9 mouse cellular contexts compared by ENCODE assay signal in the genomic region with DNA sequence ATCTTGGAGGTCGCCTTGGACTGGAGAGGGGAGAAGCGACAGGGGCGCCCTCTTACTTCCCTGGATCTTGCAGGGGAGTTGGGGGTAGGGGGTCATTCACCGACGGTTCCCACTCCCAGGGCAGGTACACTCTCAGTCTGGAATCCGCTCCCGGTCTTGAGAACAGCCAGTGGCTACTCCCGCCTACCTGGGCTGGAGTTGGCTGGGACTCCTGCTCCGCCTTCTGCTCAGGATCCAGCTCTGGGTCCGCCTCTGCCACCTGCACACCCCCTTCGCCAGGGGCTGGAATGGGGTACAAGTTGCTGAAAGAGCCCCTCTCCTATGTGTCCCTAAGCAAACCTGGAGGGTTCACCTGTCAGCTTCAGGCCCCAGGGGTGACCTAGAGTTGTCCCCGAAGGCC. TPM values are rescaled to one million over a fixed set of nuclear protein-coding genes. Genes with fewer than 3 reads are reported as not detected.
A peak's percentile ranks its signal among the peaks of the same experiment; 100 is the strongest.
DNase-seq lines count a peak whose midpoint lies in the region; ATAC-seq and TF ChIP-seq lines count a peak whose summit lies in the region.
"Had no signal": no experiment of that assay in that cellular context is flagged by ENCODE, and none has a peak within 500 bp of the region (broad histone marks: within the 10 kb centered on the region; RNA-seq: fewer than 3 reads in every experiment).

No protein-coding gene starts in this region.

- peaks cover 88% of the 10 kb centered on the region for H3K27me3 ChIP-seq in heart, embryonic 10.5 days (ENCODE audit: insufficient read depth, poor library complexity, severe bottlenecking)
- peaks cover 68% of the 10 kb centered on the region for H3K27me3 ChIP-seq in heart, embryonic 12.5 days (replicated peaks)
- peaks cover 66% of the 10 kb centered on the region for H3K27me3 ChIP-seq in liver, embryonic 12.5 days (replicated peaks)

- no peak overlapping the region for H3K9ac ChIP-seq in heart, embryonic 12.5 days
- H3K9ac ChIP-seq in ES-E14 (ENCODE audit: insufficient read depth, low read depth, low read length, poor library complexity, severe bottlenecking): peak overlapping the region; percentile 36; the same call in 1 of the 2 replicates
- no peak overlapping the region for H3K9ac ChIP-seq in liver, embryonic 12.5 days

- DNase-seq in heart, embryonic 10.5 days (ENCODE audit: low spot score): no peak
- no peak for DNase-seq in ES-E14 (ENCODE audit: low read depth, low spot score)
- peak; percentile 36 to 53 for DNase-seq in kidney, adult 8-10 months
- no peak for DNase-seq in layer of hippocampus, adult 8-10 months (ENCODE audit: low spot score in 2 of 2)
- no peak for DNase-seq in right cerebral cortex, adult 18-20 months

- H3K36me3 ChIP-seq in heart, embryonic 10.5 days: 0 out of 2 replicates have a peak, but pooled peaks cover 1% of the 10 kb centered on the region
- no peaks in the 10 kb centered on the region for H3K36me3 ChIP-seq in heart, embryonic 12.5 days
- no peaks in the 10 kb centered on the region for H3K36me3 ChIP-seq in ES-E14 (ENCODE audit: control insufficient read depth, insufficient read depth, low read length, poor library complexity, severe bottlenecking)
- H3K36me3 ChIP-seq in liver, embryonic 12.5 days: no peaks in the 10 kb centered on the region

- no peak overlapping the region for H3K4me2 ChIP-seq in heart, embryonic 12.5 days
- H3K4me2 ChIP-seq in liver, embryonic 12.5 days: peak overlapping the region; percentile 15; the same call in 1 of the 2 replicates

- no peaks in the 10 kb centered on the region for H3K9me3 ChIP-seq in heart, embryonic 10.5 days
- H3K9me3 ChIP-seq in heart, embryonic 12.5 days (replicated peaks): no peaks in the 10 kb centered on the region
- H3K9me3 ChIP-seq in ES-E14 (ENCODE audit: control insufficient read depth, insufficient read depth, low read depth, low read length): no peaks in the 10 kb centered on the region
- H3K9me3 ChIP-seq in liver, embryonic 12.5 days (replicated peaks): no peaks in the 10 kb centered on the region

- no peak for ATAC-seq in heart, embryonic 12.5 days (ENCODE audit: insufficient number of reproducible peaks, low FRiP score)
- ATAC-seq in liver, embryonic 12.5 days: no peak
- no peak for ATAC-seq in activated CD4-positive, CD25-positive, alpha-beta regulatory T cell, adult 4 months

- peak overlapping the region; percentile 0; the same call in 1 of the 2 replicates for H3K27ac ChIP-seq in heart, embryonic 10.5 days
- no peak overlapping the region for H3K27ac ChIP-seq in heart, embryonic 12.5 days (ENCODE audit: poor library complexity, severe bottlenecking)
- H3K27ac ChIP-seq in ES-E14 (ENCODE audit: insufficient read depth, low read depth, low read length, poor library complexity, severe bottlenecking): no peak overlapping the region
- H3K27ac ChIP-seq in liver, embryonic 12.5 days: no peak overlapping the region

- H3K4me1 ChIP-seq in heart, embryonic 10.5 days: peaks cover 12% of the 10 kb centered on the region
- H3K4me1 ChIP-seq in heart, embryonic 12.5 days (replicated peaks): 0 out of 2 replicates have a peak, but pooled peaks cover 3% of the 10 kb centered on the region
- H3K4me1 ChIP-seq in ES-E14 (ENCODE audit: control insufficient read depth in 2 of 2, insufficient read depth in 2 of 2, low read length in 2 of 2, poor library complexity in 1 of 2): peaks cover 0 to 12% of the 10 kb centered on the region in 2 experiments; a peak in 1 of 4 replicates
- H3K4me1 ChIP-seq in liver, embryonic 12.5 days: peaks cover 8% of the 10 kb centered on the region; the same call in 1 of the 2 replicates

- 0 out of 2 replicates have a peak overlapping the region, but pooled peaks have one; percentile 19 for H3K4me3 ChIP-seq in heart, embryonic 10.5 days
- H3K4me3 ChIP-seq in heart, embryonic 12.5 days: no peak overlapping the region
- H3K4me3 ChIP-seq in ES-E14 (ENCODE audit: insufficient read depth in 1 of 2, low read depth in 1 of 2, low read length in 2 of 2, poor library complexity in 1 of 2, severe bottlenecking in 1 of 2): peak overlapping the region; percentile 49 to 55
- no peak overlapping the region for H3K4me3 ChIP-seq in liver, embryonic 12.5 days

- in situ Hi-C loops in ES-E14 (cut with MboI; ENCODE audit: low sequenced_read_pairs in 2 of 2, unreplicated experiment in 2 of 2): no loop called here

- 30% methylated on average over 12 of the region's 12 CpGs for WGBS in heart, embryonic 10.5 days
- WGBS in heart, embryonic 12.5 days: 30% methylated on average over 12 of the region's 12 CpGs
- 37% methylated on average over 12 of the region's 12 CpGs for WGBS in liver, embryonic 12.5 days (ENCODE audit: insufficient replicate concordance)

TF ChIP-seq in ES-E14, 5 proteins besides CTCF, POLR2A, EP300 and RAD21:
- no peak for TF ChIP-seq MAFK (IDR thresholded peaks at IDR 0.05; ENCODE audit: insufficient read depth, low read depth, low read length)
- TF ChIP-seq ZC3H11A (IDR thresholded peaks at IDR 0.05; ENCODE audit: borderline replicate concordance, low read depth, low read length): no peak
- TF ChIP-seq ZNF384 (IDR thresholded peaks at IDR 0.05; ENCODE audit: low read depth, low read length): no peak
- TF ChIP-seq CHD2 (IDR thresholded peaks at IDR 0.05; ENCODE audit: low read depth, low read length): no peak
- TF ChIP-seq HCFC1 (IDR thresholded peaks at IDR 0.05; ENCODE audit: borderline replicate concordance, insufficient read depth, low read length): no peak

RNA-seq across cellular contexts. Expression of a gene that starts 5.7 kb away (rescaled TPM):
- 0.28 and 0.60 TPM in 2 replicates for polyA plus RNA-seq in heart, embryonic 10.5 days (2016; fragmentation: Nextera tagmentation; extraction: Ambion mirVana)
- polyA plus RNA-seq in heart, embryonic 12.5 days (2016; fragmentation: Nextera tagmentation; extraction: Ambion mirVana): 0.41 and 0.47 TPM in 2 replicates
- total RNA-seq in ES-E14 (2012; rRNA removed): 2.0 and 4.4 TPM in 2 replicates
- polyA plus RNA-seq in liver, embryonic 12.5 days (2016; fragmentation: Nextera tagmentation; extraction: Ambion mirVana): 0.37 and 0.46 TPM in 2 replicates
- polyA plus RNA-seq in activated CD4-positive, CD25-positive, alpha-beta regulatory T cell, adult 4 months (2017; shearing (Covaris generic)): 10 to 100 TPM; 29.6 to 45.6 TPM
- 1 to 10 TPM in 3 of 4 experiments, under 1 TPM in 1; 0.84 to 1.4 (median 1.4) TPM for total RNA-seq in layer of hippocampus, adult 8-10 months (2022)

RNA-seq across cellular contexts. Expression of a gene that starts 16.6 kb away (rescaled TPM):
- 2.5 and 3.4 TPM in 2 replicates for polyA plus RNA-seq in heart, embryonic 10.5 days (2016; fragmentation: Nextera tagmentation; extraction: Ambion mirVana)
- polyA plus RNA-seq in heart, embryonic 12.5 days (2016; fragmentation: Nextera tagmentation; extraction: Ambion mirVana): 2.3 and 3.2 TPM in 2 replicates
- 2.7 and 4.3 TPM in 2 replicates for total RNA-seq in ES-E14 (2012; rRNA removed)
- polyA plus RNA-seq in liver, embryonic 12.5 days (2016; fragmentation: Nextera tagmentation; extraction: Ambion mirVana): 2.8 and 3.6 TPM in 2 replicates
- polyA plus RNA-seq in activated CD4-positive, CD25-positive, alpha-beta regulatory T cell, adult 4 months (2017; shearing (Covaris generic)): under 1 TPM in 1 of 2 experiments, not detected in 1; 0.42 TPM
- 1 to 10 TPM; 4.8 to 6.1 (median 5.8) TPM for total RNA-seq in layer of hippocampus, adult 8-10 months (2022)

RNA-seq across cellular contexts. Expression of a gene that starts 20.4 kb away (rescaled TPM):
- polyA plus RNA-seq in heart, embryonic 10.5 days (2016; fragmentation: Nextera tagmentation; extraction: Ambion mirVana): 66.8 and 75.2 TPM in 2 replicates
- polyA plus RNA-seq in heart, embryonic 12.5 days (2016; fragmentation: Nextera tagmentation; extraction: Ambion mirVana): 52.4 and 55.2 TPM in 2 replicates
- total RNA-seq in ES-E14 (2012; rRNA removed): 73.3 and 89.4 TPM in 2 replicates
- 47.6 and 48.4 TPM in 2 replicates for polyA plus RNA-seq in liver, embryonic 12.5 days (2016; fragmentation: Nextera tagmentation; extraction: Ambion mirVana)
- polyA plus RNA-seq in activated CD4-positive, CD25-positive, alpha-beta regulatory T cell, adult 4 months (2017; shearing (Covaris generic)): 10 to 100 TPM; 72.4 to 77.5 TPM
- 10 to 100 TPM; 80.1 to 92.0 (median 85.6) TPM for total RNA-seq in layer of hippocampus, adult 8-10 months (2022)

RNA-seq across cellular contexts. Expression of a gene that starts 44.9 kb away (rescaled TPM):
- polyA plus RNA-seq in heart, embryonic 10.5 days (2016; fragmentation: Nextera tagmentation; extraction: Ambion mirVana): 0.09 and 0.18 TPM in 2 replicates
- 0.27 and 0.37 TPM in 2 replicates for polyA plus RNA-seq in heart, embryonic 12.5 days (2016; fragmentation: Nextera tagmentation; extraction: Ambion mirVana)
- 0.85 and 1.5 TPM in 2 replicates for total RNA-seq in ES-E14 (2012; rRNA removed)
- not detected in 2 replicates for polyA plus RNA-seq in liver, embryonic 12.5 days (2016; fragmentation: Nextera tagmentation; extraction: Ambion mirVana)
- not detected for polyA plus RNA-seq in activated CD4-positive, CD25-positive, alpha-beta regulatory T cell, adult 4 months (2017; shearing (Covaris generic))
- total RNA-seq in layer of hippocampus, adult 8-10 months (2022): 1 to 10 TPM; 4.3 to 8.0 (median 6.5) TPM
- total RNA-seq: monocyte, adult 5-6 weeks had no signal

RNA-seq across cellular contexts. Expression of a gene that starts 45.3 kb away (rescaled TPM):
- 0.39 and 1.3 TPM in 2 replicates for polyA plus RNA-seq in heart, embryonic 10.5 days (2016; fragmentation: Nextera tagmentation; extraction: Ambion mirVana)
- polyA plus RNA-seq in heart, embryonic 12.5 days (2016; fragmentation: Nextera tagmentation; extraction: Ambion mirVana): 0.34 TPM in 1 of 2 replicates, not detected in the other
- 2.2 and 5.7 TPM in 2 replicates for total RNA-seq in ES-E14 (2012; rRNA removed)
- 0.12 and 0.26 TPM in 2 replicates for polyA plus RNA-seq in liver, embryonic 12.5 days (2016; fragmentation: Nextera tagmentation; extraction: Ambion mirVana)
- polyA plus RNA-seq in activated CD4-positive, CD25-positive, alpha-beta regulatory T cell, adult 4 months (2017; shearing (Covaris generic)): not detected
- 1 to 10 TPM; 3.3 to 4.3 (median 3.9) TPM for total RNA-seq in layer of hippocampus, adult 8-10 months (2022)
- total RNA-seq: monocyte, adult 5-6 weeks had no signal

Comparison
In these comparisons a context has a peak if more than half of its experiments do, and no peak if none do; other contexts are left out.
1. H3K4me3 ChIP-seq: peak in heart, embryonic 10.5 days (single experiment) and ES-E14 (2 of 2); none in heart, embryonic 12.5 days (single experiment) and liver, embryonic 12.5 days (single experiment).
2. DNase-seq: peak in kidney, adult 8-10 months (2 of 2); none in heart, embryonic 10.5 days (single experiment), ES-E14 (single experiment), layer of hippocampus, adult 8-10 months (0 of 2) and right cerebral cortex, adult 18-20 months (single experiment).
3. RNA of a gene that starts 5.7 kb away (polyA plus RNA-seq): 29.6 to 45.6 TPM in activated CD4-positive, CD25-positive, alpha-beta regulatory T cell, adult 4 months; 0.28 to 0.60 TPM in heart, embryonic 10.5 days, 0.41 to 0.47 TPM in heart, embryonic 12.5 days and 0.37 to 0.46 TPM in liver, embryonic 12.5 days; every median in the first group is over 10 times any median in the second.